Mouse (Mus musculus) CD4-positive, CD25-positive, alpha-beta regulatory T cell, adult 4 months (primary cell): Measurements from ENCODE around the gene Mei1. TPM values are rescaled to one million over a fixed set of nuclear protein-coding genes. Genes with fewer than 3 reads are reported as not detected.

Source experiments
- ATAC-seq: one replicate; pipeline ENCODE4 v1.8.0; 2017
- polyA plus RNA-seq, 2 experiments: library from polyadenylated mRNA; unstranded; fragments of 100-300 nt; shearing (Covaris generic); gene quantifications; one replicate each; pipeline ENCODE4 v1.2.1; 2017

Mei1 gene
- polyA plus RNA-seq, 2 experiments from 2014 or later, result not detected

DNA sequence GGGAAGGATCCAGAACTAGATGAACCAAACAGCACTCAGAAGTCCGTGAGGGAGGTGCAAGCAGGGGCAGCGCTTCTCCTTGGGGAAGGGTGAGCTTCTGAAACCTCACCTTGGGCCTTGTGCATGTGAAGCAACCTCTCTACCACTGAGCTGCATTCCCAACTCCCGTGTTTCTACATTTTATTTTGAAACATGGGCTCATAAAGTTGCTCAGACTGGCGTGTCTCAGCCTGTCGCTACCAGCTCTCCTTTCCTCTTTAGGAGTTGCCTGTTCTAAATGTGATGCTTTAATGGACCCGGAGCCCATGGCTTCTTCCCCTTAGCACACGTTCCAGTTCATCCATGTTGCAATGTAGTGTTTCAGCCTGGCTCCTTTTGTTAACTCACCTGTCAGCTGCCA lies 82.6 kb downstream of the Mei1 start:
- no peak for ATAC-seq

DNA sequence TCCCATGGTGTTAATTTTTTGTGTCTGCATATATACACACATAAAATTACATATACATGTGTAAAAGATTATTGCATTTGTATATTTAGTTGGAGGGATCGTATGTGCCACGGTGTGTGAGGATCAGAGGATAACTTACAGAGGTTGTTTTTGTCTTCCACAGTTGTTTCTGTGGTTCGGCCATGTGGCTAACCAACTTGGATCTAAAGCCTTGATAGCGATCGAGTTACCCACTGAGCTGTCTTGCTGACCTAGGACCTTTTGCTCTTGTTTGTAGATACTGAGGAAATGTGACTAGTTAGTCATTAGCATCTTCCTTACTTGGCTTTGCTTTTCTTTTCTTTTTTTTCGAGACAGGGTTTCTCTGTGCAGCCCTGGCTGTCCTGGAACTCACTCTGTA lies 86.5 kb downstream of the Mei1 start:
- ATAC-seq, result no peak

DNA sequence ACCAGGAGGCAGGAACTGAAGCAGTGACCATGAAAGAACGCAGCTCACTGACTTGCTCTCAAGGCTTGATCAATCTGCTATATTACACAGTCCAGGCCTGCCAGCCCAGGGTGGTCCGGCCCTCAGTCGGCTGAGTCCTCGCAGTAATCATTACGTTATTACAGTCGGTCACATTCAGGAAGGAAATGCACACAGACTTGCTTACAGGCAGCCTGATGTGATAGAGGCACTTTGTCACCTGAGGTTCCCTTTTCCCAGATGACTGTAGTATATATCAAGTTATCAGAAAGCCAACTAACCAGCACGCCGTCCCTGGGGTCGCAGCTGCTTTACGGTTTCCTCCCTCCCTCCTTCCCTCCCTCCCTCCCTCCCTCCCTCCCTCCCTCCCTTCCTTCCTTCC lies 87.1 kb downstream of the Mei1 start:
- no peak for ATAC-seq

DNA sequence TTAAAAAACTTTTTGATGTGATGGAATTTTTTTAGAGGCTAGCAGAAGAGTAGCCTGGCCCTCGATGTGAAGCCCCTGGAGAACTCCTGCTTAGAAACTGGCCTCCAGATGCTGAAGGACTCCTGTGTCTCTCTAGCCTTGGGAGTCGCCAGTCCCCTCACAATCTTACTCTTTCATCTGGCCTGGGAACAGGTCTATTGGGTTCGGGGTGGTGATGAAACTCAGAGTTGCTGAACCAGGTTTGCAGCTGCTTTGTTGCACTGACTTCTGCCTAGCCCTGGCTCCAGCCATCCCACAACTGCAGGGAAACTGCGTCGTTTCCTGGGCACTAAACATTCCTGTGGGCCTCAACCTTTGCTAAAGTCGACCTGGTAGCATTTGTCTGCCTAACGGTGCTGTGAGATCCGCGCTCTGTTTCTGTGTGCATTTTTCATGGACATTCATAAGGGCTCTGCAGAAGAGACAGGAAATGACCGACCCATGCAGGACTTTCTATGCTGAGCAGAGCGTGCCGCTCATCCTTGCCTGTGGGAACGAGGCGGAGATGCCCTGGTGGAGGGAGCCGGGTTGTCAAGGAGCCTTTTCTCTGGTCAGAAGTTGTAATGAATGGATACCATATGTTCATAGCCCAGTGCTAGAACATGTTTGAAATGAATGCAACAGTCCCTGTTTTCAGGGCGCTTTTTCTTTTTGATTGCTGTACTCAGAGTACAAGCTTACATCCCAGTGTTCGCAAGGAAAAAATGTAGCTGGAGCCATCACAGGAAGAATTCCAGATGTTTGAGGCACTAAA lies 88.6 kb downstream of the Mei1 start:
- no peak for ATAC-seq

DNA sequence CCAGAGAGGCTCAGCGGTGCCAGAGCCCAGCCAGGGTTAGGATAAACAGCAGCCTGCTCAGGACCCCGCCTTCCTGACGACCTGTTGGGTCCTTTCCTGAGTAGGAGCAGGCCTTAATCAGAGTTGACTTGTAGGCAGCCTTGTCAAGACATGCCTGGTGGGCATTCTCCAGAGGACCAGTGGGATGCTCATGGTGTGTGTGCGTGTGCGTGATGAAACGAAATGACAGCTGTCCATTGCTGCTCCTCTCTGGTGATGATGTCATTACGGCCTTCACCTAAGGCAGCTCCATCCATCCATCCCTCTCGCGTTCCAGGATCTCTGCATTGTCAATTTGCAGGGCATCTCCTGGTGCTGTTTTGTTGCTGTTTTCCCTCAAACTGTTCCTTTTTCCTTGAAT lies 89.7 kb downstream of the Mei1 start:
- no peak for ATAC-seq

DNA sequence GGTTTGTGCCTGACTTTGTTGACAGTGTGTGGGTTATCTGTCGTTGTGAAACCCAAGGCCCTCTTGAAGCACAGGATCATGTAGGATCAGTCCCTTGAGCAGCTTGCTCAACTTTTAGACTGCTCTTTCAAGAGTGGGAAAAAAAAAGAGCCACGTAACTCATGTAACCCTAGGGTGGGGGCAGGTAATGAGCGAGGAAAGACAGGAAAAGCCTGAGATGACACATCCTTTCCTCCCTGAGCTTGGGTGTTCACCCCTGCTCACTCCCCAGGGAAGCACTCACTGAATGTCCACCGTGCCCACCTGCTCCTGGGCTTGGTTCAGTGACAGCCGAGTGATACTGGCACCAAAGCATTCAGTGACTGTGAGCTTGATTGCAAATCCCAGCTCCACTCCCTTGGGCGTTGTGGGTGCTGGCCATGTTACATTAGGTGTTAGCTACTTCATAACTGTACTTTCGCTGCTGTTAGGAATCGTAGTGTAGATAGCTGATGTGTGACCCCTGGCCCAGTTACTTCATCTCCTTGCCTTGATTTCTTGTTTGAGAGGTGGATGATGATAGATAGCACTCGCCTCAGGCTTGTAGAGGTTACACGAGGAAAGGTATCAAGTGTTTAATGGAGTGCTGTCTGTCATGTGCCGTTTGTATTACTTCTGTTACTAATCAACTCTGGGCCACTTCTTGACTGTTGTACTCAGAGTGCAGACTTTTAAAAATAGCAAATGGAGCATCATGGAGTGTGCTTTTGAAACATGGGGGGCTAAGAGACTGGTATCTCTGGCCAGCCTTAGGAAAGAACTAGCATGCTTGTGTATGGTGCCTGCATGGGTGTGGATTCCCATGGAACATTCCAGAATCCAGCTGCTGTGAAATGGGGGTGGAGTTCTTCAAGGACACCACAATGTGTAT lies 91.2 kb downstream of the Mei1 start:
- no peak for ATAC-seq

DNA sequence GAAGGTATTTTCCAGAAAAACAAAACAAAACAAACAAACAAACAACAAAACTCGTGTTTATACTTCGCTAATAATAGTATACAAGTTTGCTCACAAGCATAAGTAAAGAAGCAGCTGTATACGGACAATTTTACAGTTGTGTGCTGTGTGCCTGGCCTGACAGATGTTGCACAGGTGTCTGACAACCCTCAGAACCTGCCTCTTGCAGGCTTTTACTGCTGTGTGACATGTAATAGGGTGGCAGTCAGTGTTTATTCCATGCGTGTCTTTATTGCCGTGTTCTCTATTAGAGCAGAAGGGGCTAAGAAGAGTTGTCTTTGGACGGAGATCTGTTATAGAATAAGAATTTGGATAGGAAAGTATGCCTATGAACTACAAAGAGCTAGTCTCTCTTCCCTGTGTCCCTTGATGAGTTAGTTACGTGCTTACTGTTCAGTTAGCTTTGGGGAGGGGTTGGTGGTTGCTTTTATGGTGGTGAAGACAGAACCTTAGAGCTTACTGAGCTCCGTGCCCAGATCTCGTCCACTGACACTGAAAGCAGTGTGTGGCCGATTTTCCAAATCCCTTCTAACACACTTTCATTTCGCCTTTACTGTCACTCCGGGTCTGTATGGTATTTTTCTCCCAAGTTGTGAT lies 92.3 kb downstream of the Mei1 start:
- ATAC-seq, result no peak

DNA sequence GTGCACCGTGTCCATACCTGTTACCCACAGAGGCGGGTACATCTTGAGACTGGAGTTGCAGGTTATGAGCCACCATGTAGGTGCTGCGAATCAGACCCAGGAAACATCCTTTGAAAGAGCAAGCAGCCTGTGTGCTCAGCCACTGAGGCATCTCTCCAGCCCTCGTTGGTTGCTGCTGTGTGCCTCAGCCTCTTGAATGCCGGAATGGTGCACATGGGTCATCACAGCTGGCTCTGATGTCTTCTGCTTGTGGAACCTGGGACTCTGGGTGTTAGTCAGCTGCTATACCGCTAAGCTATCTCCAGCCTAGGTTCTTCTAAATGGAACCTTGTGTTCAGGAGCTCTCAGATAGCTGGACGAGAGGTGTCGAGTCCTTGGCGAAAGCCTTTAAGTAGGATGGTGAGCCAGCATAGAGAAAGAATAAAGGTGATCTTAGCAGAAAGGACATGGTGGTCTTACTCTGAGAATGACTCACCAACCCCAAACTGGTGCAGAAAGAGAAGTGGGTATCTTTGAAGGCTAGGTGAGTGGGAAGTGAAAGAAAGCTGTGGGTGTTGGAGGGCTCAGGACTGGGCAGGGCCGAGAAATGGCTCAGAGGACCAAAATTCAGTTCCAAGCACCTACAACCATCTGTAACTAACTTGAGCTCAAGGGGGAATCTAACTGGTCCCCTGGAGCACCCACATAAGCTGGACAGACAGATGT lies 93.7 kb downstream of the Mei1 start:
- ATAC-seq, result no peak

DNA sequence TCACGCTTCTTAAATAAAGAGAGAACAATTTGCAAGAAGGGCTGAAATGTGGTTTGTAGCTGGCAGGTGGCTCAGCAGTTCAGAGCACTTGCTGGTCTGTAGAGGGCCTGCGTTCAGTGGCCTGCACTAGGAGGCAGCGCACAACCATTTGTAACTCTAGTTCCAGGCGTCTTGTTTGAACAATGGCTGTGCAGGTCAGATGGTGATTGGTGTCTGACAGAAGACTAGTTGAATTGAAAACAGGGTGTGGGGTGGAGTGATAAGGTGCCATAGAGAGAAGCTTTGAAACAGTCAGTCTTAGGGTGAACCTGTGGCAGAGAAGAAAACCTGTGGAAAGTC lies 94.2 kb downstream of the Mei1 start:
- no peak for ATAC-seq

DNA sequence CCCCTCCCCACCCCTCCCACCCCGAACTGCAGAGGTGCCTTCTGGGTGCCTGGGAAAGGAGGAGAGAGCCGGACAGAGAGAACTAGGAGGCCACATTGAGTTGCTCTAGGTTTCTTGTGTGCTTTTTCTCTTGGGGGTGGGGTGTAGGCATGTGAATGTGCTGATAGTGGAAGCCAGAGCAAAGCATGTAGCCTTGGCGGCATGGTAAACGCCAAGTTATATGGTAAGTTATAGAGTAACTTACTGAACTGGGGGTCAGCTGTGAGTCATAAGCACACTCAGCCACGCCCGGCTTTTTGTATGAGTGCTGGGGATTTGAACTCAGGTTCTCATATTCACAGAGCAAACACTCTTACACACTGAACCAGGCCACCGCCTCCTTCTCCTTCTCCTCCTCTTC lies 94.7 kb downstream of the Mei1 start:
- ATAC-seq, result no peak

DNA sequence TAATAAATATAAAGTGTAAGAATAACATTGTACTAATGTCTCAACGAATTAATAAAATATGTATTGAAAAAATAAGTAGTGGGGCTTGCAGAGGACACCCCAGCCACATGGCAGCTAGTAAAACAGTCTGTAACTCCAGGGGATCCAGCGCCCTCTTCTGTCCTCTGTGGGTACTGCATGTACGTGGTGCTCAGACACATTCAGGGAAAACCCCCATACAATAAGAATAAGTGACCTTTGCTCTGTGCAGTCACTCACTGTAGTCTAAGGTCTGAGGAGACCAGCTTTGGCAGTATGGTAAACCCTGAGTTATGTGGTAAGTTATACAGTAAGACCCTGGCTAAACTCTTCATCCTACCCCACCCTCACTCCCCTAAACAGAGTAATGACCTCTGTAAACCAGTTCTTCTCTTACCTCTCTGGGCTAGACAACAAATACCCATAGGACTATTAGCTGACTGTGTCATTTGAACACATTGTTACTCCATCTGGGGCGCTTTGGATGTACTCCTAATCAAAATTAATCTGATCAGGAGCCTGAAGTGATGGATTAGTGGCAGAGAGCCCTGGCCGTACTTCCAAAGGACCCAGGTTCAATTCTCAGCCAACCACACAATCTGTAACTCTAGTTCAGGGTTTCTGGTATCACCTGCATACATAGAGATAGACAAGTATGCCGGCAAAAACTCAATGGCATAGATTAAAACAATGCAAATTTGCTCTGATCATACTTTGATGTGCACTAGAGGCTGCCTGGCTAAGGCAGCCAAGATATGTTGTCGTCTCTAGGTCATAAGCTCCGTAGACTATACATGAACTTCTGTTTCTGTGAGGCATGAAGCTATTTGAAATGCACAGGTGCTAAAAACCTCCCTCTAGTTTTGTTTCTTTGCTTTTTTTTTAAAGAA lies 95.8 kb downstream of the Mei1 start:
- ATAC-seq, result peak; percentile 32

DNA sequence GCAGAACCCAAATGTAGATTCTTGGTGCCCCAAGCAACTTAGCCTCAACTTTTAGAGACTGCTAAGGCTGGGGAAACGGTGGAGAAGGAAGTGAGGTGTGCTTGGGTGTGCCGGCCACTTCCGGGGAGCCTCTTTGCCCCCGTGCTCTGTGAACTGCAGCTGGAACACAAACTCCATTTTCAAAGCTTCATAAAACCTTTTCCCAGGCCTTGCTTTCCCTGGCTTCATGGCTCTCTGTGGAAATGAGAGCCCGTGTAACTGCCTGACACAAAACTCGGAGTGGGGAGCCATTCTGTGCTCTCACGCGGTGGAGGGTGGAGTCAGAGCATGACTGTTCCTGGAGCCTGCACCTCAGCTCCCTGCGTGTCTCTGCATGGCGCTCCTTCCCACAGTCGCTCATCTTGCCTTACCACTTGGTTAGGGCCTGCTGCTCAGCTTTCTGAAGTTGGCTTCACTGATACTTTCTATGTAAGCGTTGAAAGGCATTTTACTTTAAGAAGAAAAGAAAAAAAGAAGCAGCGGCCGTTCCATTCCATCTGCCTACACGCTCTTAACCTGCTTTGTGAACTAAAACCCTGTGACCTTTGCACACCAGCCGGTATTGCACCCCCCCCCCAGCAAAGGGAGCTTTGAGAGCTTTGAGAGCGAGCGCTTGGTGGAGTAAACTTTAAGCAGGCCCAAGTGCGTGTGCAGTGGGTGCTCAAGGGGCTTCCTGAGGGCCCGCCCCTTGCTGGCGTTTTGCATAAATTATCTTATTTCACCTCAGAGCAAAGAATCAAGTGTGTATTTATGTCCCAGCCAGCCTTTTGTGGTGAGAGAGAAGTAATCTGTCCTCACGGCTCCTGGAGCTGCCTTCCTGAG lies 96.7 kb downstream of the Mei1 start:
- peak; percentile 69 for ATAC-seq

DNA sequence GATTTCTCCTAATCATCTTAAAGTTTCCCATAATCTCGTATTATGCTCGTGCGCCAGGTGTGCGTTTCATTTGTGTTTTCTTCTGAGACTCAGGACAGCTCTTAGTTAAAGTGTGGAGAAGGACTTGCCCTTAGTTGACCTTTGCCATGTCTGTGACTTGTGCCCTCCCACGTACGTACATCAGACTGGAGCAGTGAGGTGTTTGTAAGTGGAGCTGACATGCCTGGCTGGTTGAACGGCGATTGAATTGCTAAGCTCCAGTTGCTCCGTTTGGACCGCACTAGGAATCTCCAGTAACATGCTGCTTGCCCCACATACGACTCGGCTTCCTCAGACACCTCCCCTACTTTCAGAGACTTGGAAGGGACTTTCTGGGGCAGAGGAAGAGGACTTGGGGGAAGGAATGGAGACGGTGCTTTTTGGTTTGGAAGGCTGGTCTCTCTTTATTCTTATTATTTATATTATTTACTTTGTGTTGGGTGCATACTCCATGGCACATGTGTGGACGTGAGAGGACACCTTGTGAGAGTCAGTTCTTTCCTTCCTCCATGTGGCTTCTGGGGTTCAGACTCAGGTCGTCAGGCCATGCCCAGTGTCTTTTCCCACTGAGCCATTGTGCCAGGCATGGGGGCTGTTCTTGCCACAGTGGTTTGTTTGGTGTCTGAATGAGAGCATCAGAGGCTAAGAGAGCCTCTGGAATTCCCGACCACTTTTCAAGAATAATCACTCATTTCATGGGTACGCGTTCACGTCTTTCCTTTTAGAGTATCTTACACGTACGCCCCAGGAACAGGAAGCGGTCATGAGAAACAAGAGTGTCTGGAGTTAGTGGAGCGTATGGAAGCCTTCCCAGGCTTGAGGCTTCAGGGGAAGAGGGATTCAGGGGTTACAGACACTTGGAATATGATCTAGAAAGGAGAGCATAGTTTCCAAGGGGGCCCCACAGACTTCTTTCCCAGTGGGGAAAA lies 97.7 kb downstream of the Mei1 start:
- peak; percentile 13 for ATAC-seq

DNA sequence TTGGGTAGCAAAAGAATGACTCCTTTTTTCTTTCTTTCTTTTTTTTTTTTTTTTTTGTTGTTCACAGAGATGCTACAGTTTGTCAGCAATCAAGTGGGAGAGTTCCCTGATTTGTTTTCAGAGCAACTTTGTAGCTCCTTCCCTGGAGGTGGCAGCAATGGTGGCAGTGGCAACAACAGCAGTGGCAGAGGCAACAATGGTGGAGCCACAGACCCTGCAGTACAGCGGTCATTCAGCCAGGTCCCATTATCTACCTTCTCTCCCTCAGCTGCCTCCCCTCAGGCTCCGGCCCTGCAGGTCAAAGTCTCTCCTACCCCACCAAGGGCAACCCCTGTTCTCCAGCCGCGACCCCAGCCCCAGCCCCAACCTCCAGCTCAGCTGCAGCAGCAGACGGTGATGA lies 99.9 kb downstream of the Mei1 start:
- no peak for ATAC-seq

DNA sequence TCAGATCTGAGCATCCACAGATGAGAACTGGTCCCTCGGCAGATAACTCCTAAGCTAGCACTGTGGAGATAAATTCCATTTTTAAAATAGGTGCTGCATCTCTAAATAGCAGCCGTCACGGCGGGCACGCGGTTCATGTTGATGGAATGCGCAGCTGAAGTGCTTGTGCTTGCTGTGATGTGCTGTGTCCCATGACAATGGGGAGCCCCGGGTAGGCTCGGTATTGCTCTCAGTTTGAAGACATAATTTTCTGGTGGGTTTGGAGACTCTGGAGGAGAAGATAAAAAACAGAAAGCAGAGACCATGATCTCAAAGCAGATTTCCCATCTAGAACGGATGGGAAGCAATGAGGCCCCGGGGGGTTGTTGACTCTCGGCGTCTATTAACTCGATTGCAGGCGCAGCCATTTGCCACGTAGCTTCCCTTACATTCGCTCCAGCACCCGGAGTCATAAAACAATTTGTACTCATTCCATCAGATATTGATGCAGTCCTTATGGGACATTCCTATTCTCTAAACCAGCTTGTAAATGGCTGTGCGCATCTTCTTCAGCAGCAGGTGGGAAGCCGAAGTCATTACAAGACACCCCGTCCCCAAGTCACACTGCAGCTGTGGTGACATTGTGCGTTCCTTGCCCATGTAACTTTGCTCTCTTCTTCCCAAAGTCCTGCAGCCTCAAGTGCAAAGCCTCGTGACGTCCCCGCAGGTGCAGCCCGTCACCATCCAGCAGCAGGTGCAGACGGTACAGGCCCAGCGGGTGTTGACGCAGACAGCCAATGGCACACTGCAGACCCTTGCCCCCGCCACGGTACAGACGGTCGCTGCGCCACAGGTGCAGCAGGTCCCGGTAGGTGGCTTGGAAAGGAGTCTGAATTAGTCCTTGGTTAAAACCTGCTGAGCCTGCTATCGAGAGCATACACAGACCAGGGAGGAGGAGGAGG lies 100.9 kb downstream of the Mei1 start:
- no peak for ATAC-seq

DNA sequence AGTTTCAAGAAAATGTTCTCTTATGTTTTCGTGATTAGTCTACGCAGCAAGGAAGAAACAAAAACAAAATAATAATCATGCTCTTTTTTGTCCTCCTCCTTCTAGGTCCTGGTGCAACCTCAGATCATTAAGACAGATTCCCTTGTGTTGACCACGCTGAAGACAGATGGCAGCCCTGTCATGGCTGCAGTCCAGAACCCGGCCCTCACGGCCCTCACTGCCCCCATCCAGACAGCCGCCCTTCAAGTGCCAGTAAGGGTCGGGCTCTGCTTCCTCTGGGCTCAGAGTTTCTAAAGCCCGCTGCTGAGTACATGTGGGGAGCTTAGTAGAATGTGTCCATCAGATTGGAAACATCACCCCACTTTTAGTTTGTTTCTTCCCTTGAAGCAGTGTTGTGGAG lies 102.9 kb downstream of the Mei1 start:
- ATAC-seq, result no peak

DNA sequence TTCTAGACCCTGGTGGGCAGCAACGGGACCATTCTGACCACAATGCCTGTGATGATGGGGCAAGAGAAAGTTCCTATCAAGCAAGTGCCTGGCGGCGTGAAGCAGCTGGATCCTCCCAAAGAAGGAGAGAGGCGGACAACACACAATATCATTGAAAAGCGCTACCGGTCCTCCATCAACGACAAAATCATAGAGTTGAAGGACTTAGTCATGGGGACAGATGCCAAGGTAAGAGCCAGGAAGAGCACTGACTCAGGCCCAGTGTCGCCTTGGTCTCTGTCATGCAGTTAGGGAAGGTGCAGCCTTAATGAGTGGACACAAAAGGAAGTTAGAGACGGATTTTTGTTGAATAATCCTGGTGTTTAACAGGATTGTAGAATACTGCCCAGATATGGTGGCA lies 105.3 kb downstream of the Mei1 start:
- no peak for ATAC-seq
